Mouse (Mus musculus) spleen, adult 2 months (tissue): ENCODE measurements around the gene Lrrc55.

ENCODE experiments used
- CTCF ChIP-seq: fragments of 200-500 bp; IDR thresholded peaks from 2 replicates; pipeline ENCODE4 v1.5.1; 2011; ENCODE audit warnings: mild to moderate bottlenecking, inconsistent platforms; ENCODE audit not compliant: insufficient read depth, insufficient read length, insufficient replicate concordance; ENCODE audit errors: extremely low read depth
- POLR2A ChIP-seq: fragments of 200-500 bp; IDR thresholded peaks from 2 replicates; pipeline ENCODE4 v1.6.1; 2011; ENCODE audit warnings: low read depth, low read length, inconsistent platforms

- no peak for TF ChIP-seq POLR2A
- no peak for TF ChIP-seq CTCF
These were observed 28.7 kb downstream of the Lrrc55 start for GRCm38 (mm10) chr2:85168327-85168726.
